Mouse (Mus musculus): ENCODE data around the gene Arid4b. TPM values are rescaled to one million over a fixed set of nuclear protein-coding genes. Genes with fewer than 3 reads are reported as not detected.

The Arid4b gene
- polyA plus RNA-seq, 1 experiment from 2014 or later, result 87.2 TPM

DNA sequence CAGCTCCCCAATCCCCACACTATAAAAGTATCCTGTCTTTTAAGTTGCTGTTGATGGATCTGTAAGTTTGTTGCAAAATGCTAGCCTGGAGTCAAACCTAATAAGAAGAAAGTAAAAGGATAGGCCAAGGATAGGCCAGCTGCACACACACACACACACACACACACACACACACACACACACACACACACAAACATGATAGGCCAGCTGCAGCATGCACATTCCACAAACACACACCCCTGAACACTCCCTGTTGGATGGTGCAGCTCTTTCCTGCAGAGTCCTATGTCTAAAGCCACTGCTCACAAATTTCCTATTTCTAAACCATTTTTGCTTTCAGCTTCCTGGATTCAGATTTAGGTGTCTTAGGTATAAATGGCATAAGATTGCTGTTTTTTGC, 19.2 kb upstream of the Arid4b start:
- Histone ChIP-seq H3K9me3 (ENCODE audit: control insufficient read depth, low read length) (no peaks in the 10 kb centered on the region), H3K4me3 (ENCODE audit: low read depth, low read length) (no peak overlapping the region), H3K27ac (replicated peaks; ENCODE audit: low read depth, low read length) (no peak overlapping the region), H3K27me3 (ENCODE audit: control insufficient read depth, insufficient read depth, low read length) (no peaks in the 10 kb centered on the region), H3K4me1 (ENCODE audit: control insufficient read depth, insufficient read depth, low read length) (no peaks in the 10 kb centered on the region), H3K4me2 (ENCODE audit: low read depth, severe bottlenecking) (no peak overlapping the region), H3K9ac (ENCODE audit: low read length) (no peak overlapping the region), H3K36me3 (ENCODE audit: control insufficient read depth, insufficient read depth, low read length) (peaks cover 1% of the 10 kb centered on the region; the same call in 1 of the 2 replicates)
- DNase-seq (ENCODE audit: low spot score) (no peak), ATAC-seq (ENCODE audit: insufficient number of reproducible peaks, low FRiP score, low TSS enrichment, low read depth) (no peak)

DNA sequence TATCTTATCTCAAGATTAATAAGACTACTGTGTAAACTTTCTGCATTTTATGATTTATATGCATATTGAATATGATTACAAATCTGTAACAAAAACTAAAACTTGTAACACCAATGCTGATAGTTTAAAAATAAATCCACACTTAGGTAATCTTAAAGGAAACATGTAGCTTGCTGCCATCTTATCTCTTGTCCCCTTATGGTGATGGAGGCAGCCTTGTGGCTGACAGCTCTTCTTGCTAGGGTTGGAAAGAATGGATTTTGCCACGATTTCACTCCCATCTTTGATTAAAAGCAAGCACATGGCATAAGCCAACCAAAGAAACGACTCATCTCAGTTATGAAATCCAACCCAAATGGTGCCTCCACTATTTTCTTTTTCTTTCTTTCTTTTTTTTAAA, 18.5 kb upstream of the Arid4b start:
- Histone ChIP-seq H3K4me3 (ENCODE audit: low read depth, low read length) (no peak overlapping the region), H3K27me3 (ENCODE audit: control insufficient read depth, insufficient read depth, low read length) (no peaks in the 10 kb centered on the region), H3K4me2 (ENCODE audit: low read depth, severe bottlenecking) (no peak overlapping the region), H3K27ac (replicated peaks; ENCODE audit: low read depth, low read length) (no peak overlapping the region), H3K4me1 (ENCODE audit: control insufficient read depth, insufficient read depth, low read length) (no peaks in the 10 kb centered on the region), H3K9ac (ENCODE audit: low read length) (no peak overlapping the region), H3K36me3 (ENCODE audit: control insufficient read depth, insufficient read depth, low read length) (peaks cover 5% of the 10 kb centered on the region; the same call in 1 of the 2 replicates), H3K9me3 (ENCODE audit: control insufficient read depth, low read length) (no peaks in the 10 kb centered on the region)
- DNase-seq (ENCODE audit: low spot score), result no peak
- WGBS, result 80% methylated on average over 2 of the region's 2 CpGs
- no peak for ATAC-seq (ENCODE audit: insufficient number of reproducible peaks, low FRiP score, low TSS enrichment, low read depth)

DNA sequence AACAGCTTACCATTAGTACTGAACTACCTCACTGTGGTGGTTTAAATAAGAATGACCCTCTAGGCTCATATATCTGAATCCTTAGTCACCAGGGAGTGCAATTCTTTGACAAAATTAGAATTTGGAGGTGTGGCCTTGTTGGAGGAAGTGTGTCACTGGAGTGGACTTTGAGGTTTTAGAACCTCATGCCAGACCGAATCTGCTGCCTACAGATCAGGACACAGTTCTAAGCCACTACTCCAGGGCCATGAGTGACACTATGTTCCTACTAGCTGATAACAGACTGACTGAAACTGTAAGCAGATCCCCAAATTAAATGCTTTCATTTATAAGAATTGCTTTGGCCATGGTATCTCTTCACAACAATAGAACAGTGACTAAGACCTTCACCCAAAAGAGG, 13.2 kb upstream of the Arid4b start:
- Histone ChIP-seq H3K4me1 (ENCODE audit: control insufficient read depth, insufficient read depth, low read length) (no peaks in the 10 kb centered on the region), H3K36me3 (ENCODE audit: control insufficient read depth, insufficient read depth, low read length) (peaks cover 10% of the 10 kb centered on the region; the same call in 1 of the 2 replicates), H3K9ac (ENCODE audit: low read length) (no peak overlapping the region), H3K27me3 (ENCODE audit: control insufficient read depth, insufficient read depth, low read length) (no peaks in the 10 kb centered on the region), H3K4me3 (ENCODE audit: low read depth, low read length) (no peak overlapping the region), H3K4me2 (ENCODE audit: low read depth, severe bottlenecking) (no peak overlapping the region), H3K27ac (replicated peaks; ENCODE audit: low read depth, low read length) (no peak overlapping the region), H3K9me3 (ENCODE audit: control insufficient read depth, low read length) (no peaks in the 10 kb centered on the region)
- WGBS, result 92% methylated on average over 1 of the region's 1 CpGs
- ATAC-seq (ENCODE audit: insufficient number of reproducible peaks, low FRiP score, low TSS enrichment, low read depth), result no peak
- DNase-seq (ENCODE audit: low spot score), result no peak

DNA sequence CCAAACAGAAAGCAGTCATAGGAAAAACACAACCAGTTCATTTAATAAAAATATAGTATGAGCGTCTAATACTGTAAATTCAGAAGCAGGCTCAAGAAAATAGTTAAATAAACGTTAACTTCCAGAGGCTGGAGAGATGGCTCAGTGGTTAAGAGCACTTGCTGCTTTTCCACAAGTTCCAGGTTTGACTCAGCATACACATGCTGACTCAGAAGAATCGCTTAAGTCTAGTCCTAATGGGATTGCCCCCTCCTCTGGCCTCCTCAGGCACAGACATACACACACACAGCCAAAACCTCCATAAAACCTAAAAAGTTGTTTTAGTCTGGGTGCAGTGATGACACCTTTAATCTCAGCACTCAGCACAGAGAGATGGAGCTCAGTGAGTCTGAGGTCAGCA, 6.2 kb upstream of the Arid4b start:
- Histone ChIP-seq H3K4me3 (ENCODE audit: low read depth, low read length) (no peak overlapping the region), H3K9me3 (ENCODE audit: control insufficient read depth, low read length) (no peaks in the 10 kb centered on the region), H3K4me1 (ENCODE audit: control insufficient read depth, insufficient read depth, low read length) (no peaks in the 10 kb centered on the region), H3K27me3 (ENCODE audit: control insufficient read depth, insufficient read depth, low read length) (no peaks in the 10 kb centered on the region), H3K9ac (ENCODE audit: low read length) (no peak overlapping the region), H3K27ac (replicated peaks; ENCODE audit: low read depth, low read length) (no peak overlapping the region), H3K4me2 (ENCODE audit: low read depth, severe bottlenecking) (no peak overlapping the region), H3K36me3 (ENCODE audit: control insufficient read depth, insufficient read depth, low read length) (peaks cover 6% of the 10 kb centered on the region; the same call in 1 of the 2 replicates)
- no peak for ATAC-seq (ENCODE audit: insufficient number of reproducible peaks, low FRiP score, low TSS enrichment, low read depth)
- 90% methylated on average over 3 of the region's 3 CpGs for WGBS
- no peak for DNase-seq (ENCODE audit: low spot score)

DNA sequence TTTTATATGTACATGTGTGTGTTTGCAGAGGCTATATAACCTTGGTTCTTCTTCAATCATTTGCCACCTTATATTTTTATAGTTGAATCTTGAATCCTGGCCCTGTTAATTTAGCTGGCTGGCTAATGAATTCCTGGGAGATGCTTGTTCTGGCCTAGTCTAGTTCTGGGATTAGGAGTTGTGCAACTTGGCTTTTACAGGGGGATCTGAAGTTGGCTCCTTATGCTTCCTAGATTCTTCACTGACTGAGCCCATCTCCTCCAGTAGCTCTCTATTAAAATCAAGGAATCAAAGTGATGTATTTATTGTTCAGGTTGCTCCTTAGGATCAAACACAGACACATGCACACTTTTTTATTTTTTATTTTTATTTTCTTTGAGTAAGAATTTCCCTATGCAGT, 3.5 kb upstream of the Arid4b start:
- ATAC-seq (ENCODE audit: insufficient number of reproducible peaks, low FRiP score, low TSS enrichment, low read depth) (no peak), DNase-seq (ENCODE audit: low spot score) (no peak)
- Histone ChIP-seq H3K4me1 (ENCODE audit: control insufficient read depth, insufficient read depth, low read length) (no peaks in the 10 kb centered on the region), H3K9ac (ENCODE audit: low read length) (no peak overlapping the region), H3K4me2 (ENCODE audit: low read depth, severe bottlenecking) (no peak overlapping the region), H3K27ac (replicated peaks; ENCODE audit: low read depth, low read length) (no peak overlapping the region), H3K27me3 (ENCODE audit: control insufficient read depth, insufficient read depth, low read length) (no peaks in the 10 kb centered on the region), H3K4me3 (ENCODE audit: low read depth, low read length) (no peak overlapping the region), H3K9me3 (ENCODE audit: control insufficient read depth, low read length) (no peaks in the 10 kb centered on the region), H3K36me3 (ENCODE audit: control insufficient read depth, insufficient read depth, low read length) (peaks cover 3% of the 10 kb centered on the region; the same call in 1 of the 2 replicates)

DNA sequence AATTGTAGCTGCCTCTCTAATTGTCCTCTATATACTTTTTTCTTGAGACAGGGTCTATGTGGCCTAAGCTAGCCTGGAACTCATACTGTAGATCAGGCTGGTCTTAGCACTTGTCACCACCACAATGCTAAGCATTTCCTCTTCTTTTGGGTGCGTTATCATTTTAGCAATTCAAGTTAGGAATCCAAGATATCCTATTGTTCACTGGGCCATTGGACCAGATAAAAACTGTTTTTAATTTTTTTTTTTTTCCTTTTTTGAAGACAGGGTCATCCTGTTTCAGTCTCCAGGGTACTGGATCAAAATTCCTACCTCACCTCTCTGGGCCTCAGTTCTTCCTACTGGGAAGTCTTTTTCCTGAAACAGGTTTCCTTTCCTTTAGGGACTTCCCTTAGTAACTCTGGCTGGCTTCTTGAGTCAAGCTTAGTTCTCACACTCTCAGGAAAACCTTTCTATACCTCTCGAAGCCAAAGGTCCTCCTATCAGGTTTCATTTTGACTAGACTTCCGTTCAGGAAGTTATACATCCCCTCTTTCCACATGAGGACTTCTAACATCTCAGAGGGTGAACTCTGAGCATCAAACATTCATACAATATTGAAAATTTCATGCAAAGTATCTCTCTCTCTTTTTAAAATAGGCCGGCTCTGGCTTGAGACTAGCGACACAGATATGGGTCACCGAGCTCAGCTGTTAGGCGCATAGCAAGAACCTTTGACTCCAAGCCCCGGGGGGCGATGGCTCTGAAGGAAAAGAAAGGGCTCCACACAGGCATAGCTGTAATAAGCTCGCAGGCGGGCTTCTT, 621 bp upstream of the Arid4b start:
- WGBS, result 7% methylated on average over 11 of the region's 11 CpGs
- peak overlapping the region; percentile 53 for H3K4me2 ChIP-seq (ENCODE audit: low read depth, severe bottlenecking)
- H3K27ac ChIP-seq (replicated peaks; ENCODE audit: low read depth, low read length), result peak overlapping the region; percentile 76; the same call in 1 of the 2 replicates
- peaks cover 3% of the 10 kb centered on the region; the same call in 1 of the 2 replicates for H3K36me3 ChIP-seq (ENCODE audit: control insufficient read depth, insufficient read depth, low read length)
- no peaks in the 10 kb centered on the region for H3K27me3 ChIP-seq (ENCODE audit: control insufficient read depth, insufficient read depth, low read length)
- H3K4me1 ChIP-seq (ENCODE audit: control insufficient read depth, insufficient read depth, low read length), result no peaks in the 10 kb centered on the region
- no peak for DNase-seq (ENCODE audit: low spot score)
- ATAC-seq (ENCODE audit: insufficient number of reproducible peaks, low FRiP score, low TSS enrichment, low read depth), result no peak
- H3K9ac ChIP-seq (ENCODE audit: low read length), result peak overlapping the region; percentile 75
- no peaks in the 10 kb centered on the region for H3K9me3 ChIP-seq (ENCODE audit: control insufficient read depth, low read length)
- peak overlapping the region; percentile 97 for H3K4me3 ChIP-seq (ENCODE audit: low read depth, low read length)

DNA sequence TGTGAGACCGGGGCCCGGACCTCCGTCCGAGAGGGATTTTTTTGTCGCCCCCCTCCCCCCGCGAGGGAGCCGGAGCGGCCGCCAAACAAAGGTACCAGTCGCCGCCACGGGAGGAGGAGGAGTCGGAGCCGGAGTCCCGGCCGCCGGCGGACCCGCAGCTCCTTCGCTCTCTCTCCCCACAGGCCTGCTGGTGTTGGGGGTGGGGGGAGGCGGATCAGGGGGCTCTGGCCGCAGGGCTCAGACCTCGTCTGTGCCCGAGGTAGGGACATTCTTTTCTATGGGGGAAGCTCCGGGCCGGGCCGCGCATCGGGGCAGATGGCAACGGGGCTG, 875 bp downstream of the Arid4b start:
- peak overlapping the region; percentile 97 for H3K4me3 ChIP-seq (ENCODE audit: low read depth, low read length)
- H3K4me2 ChIP-seq (ENCODE audit: low read depth, severe bottlenecking), result peak overlapping the region; percentile 62
- peak overlapping the region; percentile 83 for H3K27ac ChIP-seq (replicated peaks; ENCODE audit: low read depth, low read length)
- no peaks in the 10 kb centered on the region for H3K9me3 ChIP-seq (ENCODE audit: control insufficient read depth, low read length)
- H3K27me3 ChIP-seq (ENCODE audit: control insufficient read depth, insufficient read depth, low read length), result no peaks in the 10 kb centered on the region
- DNase-seq (ENCODE audit: low spot score) (no peak), ATAC-seq (ENCODE audit: insufficient number of reproducible peaks, low FRiP score, low TSS enrichment, low read depth) (no peak; the same call in 1 of the 2 replicates)
- H3K9ac ChIP-seq (ENCODE audit: low read length), result peak overlapping the region; percentile 98
- 1% methylated on average over 25 of the region's 31 CpGs for WGBS
- peaks cover 1% of the 10 kb centered on the region; the same call in 1 of the 2 replicates for H3K36me3 ChIP-seq (ENCODE audit: control insufficient read depth, insufficient read depth, low read length)
- H3K4me1 ChIP-seq (ENCODE audit: control insufficient read depth, insufficient read depth, low read length), result no peaks in the 10 kb centered on the region

DNA sequence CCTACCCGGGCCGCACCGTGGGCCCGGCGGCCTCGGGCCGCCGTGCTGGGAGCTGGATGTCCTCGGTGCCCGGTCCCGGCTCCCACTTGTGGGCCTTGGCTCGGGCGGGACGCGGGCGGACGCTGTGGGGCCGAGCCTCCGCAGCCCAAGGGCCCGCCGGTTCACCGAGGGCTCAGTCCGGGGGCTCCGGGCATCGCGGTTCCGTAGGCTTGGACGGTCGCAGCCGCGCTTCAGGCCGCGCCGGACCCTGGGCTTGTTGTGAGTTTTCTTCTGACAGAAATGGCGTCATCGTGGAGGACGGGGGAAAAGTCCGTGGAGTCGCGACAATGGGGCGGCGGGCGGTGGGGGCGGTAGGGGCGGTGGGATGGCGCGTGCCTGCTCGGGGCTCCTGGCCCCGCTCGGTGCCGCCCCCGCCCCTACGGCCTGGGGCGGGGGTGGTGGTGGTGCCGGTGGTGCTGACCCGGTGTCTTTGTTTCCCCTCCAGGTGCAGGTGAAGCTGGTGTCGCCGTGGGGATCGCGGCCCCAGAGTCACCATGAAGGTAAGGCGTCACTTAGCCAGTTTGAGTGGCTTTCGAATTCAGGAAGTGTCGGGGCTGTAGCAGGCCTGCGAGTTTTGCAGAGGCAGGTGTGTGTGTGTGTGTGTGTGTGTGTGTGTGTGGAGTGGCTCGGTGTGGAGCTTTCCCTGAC, 1.5 kb downstream of the Arid4b start:
- no peaks in the 10 kb centered on the region for H3K9me3 ChIP-seq (ENCODE audit: control insufficient read depth, low read length)
- H3K9ac ChIP-seq (ENCODE audit: low read length), result peak overlapping the region; percentile 98
- peak overlapping the region; percentile 97 for H3K4me3 ChIP-seq (ENCODE audit: low read depth, low read length)
- H3K36me3 ChIP-seq (ENCODE audit: control insufficient read depth, insufficient read depth, low read length), result no peaks in the 10 kb centered on the region
- DNase-seq (ENCODE audit: low spot score), result peak; percentile 43
- no peaks in the 10 kb centered on the region for H3K4me1 ChIP-seq (ENCODE audit: control insufficient read depth, insufficient read depth, low read length)
- H3K4me2 ChIP-seq (ENCODE audit: low read depth, severe bottlenecking), result peak overlapping the region; percentile 62
- H3K27ac ChIP-seq (replicated peaks; ENCODE audit: low read depth, low read length), result peak overlapping the region; percentile 83
- WGBS, result under 1% methylated on average over 55 of the region's 65 CpGs
- ATAC-seq (ENCODE audit: insufficient number of reproducible peaks, low FRiP score, low TSS enrichment, low read depth), result no peak
- no peaks in the 10 kb centered on the region for H3K27me3 ChIP-seq (ENCODE audit: control insufficient read depth, insufficient read depth, low read length)
